Mouse (Mus musculus): Measurements from ENCODE around the gene Nelfe.
"Not testable (repeated sequence)": the region's sequence is repeated elsewhere in the genome, so short reads cannot be mapped to it uniquely, and the experiment has no call there.

Gene Nelfe

DNA sequence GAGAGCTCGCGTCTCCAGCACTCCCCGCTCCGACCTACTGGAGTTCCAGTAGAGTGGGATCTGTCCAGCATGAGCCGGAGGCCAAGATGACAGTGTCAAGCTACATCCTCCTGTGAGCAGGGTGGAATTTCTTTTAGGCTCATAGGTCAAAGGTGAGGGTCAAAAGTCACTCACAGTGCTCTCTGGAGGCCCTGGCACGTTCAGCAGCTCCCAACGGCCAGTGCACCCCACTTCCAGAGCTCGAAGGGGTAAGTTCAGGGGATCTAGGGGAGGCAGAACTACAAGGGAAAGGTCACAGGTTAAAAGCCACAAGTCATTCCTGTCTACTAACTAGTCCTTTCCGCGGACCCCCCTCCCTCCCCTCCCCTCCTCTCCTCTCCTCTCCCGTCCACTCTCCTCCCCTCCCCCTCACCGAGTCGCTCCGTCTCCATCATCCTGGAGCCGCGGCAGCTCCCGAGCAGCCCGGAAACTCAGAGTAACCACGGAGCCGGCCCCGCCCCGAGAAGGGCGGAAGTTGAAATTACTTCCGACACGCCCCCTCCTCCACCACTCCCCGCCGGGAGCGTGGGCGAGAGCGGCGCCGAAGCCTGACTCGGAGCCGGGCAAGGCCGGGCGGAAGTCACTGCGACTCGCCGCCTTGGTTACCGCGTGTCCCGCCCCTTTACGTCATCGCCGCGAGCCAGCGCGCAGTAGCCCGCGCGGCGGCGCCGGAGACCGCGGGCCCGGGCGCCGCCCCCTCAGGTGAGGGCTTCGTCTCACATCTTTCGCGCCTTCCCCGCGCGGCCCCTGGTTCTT, at the start of gene Nelfe, which contains the start of gene Skiv2l:
Gene Nelfe (plus strand): TSS at position 670 of the 795 bp plus-strand sequence.
Gene Skiv2l (minus strand): TSS at position 489 of the 795 bp plus-strand sequence.
- peak; percentile 97 for DNase-seq (ENCODE audit: low spot score)

DNA sequence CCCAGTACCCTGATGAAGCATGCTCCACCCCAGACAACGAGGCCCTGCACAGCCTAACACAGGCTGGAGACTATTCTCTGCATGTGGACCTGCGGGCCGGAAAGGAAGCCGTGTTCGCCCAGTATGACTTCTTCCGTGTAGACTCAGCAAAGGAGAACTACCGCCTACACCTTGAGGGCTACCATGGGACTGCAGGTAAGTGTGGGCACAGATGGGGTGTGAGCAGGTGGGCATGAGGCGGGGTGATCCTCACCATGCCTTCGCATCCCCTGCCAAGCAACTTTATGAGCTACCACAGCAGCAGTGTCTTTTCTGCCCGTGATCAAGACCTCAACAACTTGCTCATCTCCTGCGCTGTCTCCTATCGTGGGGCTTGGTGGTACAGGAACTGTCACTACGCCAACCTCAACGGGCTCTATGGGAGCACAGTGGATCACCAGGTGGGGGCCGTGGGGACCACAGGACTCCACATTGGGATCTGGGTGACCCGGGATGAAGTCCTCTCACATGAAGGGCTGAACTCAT, 49.3 kb upstream of the Nelfe start:
- DNase-seq (ENCODE audit: low spot score): not testable (repeated sequence)

DNA sequence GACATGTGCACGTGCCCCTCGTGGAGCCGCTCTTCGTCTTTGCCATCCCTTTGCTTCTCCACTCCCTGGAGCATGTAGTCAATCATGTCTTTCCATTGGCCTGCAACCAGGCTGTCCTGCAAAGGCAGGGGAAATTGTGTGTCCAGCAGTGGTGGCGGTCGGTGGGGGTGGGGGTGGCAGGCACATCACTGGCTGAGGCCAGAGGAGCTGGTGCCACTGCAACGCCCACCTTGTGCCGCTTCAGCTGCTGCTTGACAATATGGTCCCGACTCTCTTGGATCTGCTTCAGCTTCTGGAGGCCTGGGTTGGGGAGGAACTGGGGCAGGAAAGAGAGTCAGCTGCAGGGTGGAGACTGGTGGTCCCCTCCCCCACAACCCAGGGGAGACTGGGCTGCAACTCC, 47.4 kb upstream of the Nelfe start:
- DNase-seq (ENCODE audit: low spot score): not testable (repeated sequence)

- not testable (repeated sequence) for DNase-seq (ENCODE audit: low spot score)
Observed at GRCm38 (mm10) chr17:34803367-34803766, 46.8 kb upstream of the Nelfe start.

GRCm38 (mm10) chr17:34804301-34804700, 45.9 kb upstream of the Nelfe start, which contains the start of gene Cyp21a1:
Cyp21a1 (minus strand) TSS chr17:34804561.
- not testable (repeated sequence) for DNase-seq (ENCODE audit: low spot score)

DNA sequence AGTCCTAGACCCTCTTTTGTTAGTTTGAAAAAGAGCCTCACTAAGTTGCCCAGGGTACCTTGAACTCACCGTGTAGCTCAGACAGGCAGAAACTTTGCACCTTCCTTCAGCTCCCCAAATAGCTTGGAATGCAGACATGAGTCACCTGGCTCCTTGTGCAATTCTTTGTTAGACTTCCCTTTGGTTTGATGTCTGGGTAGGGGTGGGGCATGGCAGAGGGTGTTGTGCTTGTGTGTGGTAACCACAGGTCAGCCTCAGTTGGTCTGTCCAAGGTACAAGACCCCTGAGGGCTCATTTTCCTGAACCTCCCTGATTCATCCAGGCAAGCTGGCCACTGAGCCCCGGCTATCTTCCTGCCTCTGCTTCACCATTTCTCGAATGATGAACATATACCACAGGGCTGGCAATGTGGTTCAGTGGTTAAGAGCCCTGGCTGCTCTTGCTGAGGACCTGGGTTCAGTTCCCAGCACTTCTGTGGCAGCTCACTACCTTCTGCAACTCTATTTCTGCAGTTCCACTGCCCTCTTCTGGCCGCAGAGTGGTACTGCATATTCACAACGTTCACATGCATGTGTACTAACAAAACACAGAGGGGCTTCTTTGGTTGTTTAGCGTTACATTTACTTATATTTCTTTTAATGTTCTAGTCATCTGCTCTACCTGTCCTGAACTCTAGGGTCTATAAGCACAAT, 45.2 kb upstream of the Nelfe start:
- peak; percentile 56 for DNase-seq (ENCODE audit: low spot score)

DNA sequence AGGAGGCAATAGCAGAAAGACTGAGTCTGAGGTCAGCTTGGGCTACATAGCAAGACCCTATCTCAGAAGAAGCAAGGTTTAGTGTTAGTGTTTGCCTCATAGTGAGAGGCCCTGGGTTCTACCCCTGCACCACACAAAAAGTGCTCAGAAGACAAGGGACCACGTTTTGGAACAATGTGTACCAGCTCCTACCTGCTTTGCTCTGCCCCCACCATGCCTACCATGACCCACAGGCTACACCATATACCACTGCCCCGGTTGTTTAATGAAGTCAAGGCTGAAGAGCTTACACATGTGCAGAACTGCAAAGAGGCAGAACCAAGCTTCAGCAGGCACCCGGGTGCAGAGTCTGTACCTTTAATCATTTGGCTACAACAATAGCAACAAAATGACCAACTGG, 43.0 kb upstream of the Nelfe start:
- DNase-seq (ENCODE audit: low spot score): no peak

- DNase-seq (ENCODE audit: low spot score): no peak
Observed at GRCm38 (mm10) chr17:34808599-34809205, 41.5 kb upstream of the Nelfe start.

GRCm38 (mm10) chr17:34810411-34810810, 39.8 kb upstream of the Nelfe start:
- DNase-seq (ENCODE audit: low spot score): not testable (repeated sequence)

GRCm38 (mm10) chr17:34810811-34811210, 39.4 kb upstream of the Nelfe start:
- not testable (repeated sequence) for DNase-seq (ENCODE audit: low spot score)

GRCm38 (mm10) chr17:34811275-34811674, 38.9 kb upstream of the Nelfe start:
- DNase-seq (ENCODE audit: low spot score): no peak

DNA sequence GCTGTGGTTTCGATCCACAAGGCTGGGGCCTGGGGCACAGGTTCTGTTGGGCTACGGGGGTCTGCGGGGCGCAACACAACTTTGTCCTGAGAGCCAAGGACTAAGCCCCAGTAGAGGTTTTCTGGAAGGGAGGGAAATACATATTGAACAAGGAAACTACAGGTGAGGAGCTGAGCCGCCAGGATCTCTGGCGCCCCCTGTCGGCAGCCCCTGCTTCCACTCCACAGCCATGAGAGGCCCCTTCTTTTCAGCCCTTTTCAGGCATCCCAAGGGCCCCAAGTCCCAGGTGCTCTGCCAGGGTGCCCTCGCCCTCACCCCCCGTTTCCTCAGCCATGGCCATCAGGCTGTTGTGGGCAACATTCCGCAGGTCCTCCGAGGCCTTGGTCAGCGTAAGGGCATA, 36.4 kb upstream of the Nelfe start:
- DNase-seq (ENCODE audit: low spot score): not testable (repeated sequence)

- no peak for DNase-seq (ENCODE audit: low spot score)
Observed at GRCm38 (mm10) chr17:34814818-34815370, 35.3 kb upstream of the Nelfe start.

DNA sequence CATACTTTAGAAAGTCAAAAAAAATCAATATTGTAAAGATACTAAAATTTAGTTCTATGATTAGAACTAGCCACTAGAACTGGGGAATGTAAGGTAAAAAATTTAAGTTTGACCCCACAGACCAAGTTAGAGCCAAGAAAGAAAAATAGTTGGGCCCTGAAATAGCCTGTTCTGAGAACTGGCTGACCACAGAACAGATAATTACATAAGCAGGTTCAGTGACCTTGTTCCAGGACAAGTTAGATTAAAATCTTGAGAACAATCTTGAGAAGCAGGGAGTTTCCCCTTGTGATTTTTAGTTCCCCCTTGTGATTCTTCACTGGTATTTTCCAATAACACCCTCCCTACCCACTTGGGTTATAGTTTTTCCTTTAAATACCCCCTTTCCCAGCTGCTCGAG, 19.4 kb upstream of the Nelfe start:
- not testable (repeated sequence) for DNase-seq (ENCODE audit: low spot score)

DNA sequence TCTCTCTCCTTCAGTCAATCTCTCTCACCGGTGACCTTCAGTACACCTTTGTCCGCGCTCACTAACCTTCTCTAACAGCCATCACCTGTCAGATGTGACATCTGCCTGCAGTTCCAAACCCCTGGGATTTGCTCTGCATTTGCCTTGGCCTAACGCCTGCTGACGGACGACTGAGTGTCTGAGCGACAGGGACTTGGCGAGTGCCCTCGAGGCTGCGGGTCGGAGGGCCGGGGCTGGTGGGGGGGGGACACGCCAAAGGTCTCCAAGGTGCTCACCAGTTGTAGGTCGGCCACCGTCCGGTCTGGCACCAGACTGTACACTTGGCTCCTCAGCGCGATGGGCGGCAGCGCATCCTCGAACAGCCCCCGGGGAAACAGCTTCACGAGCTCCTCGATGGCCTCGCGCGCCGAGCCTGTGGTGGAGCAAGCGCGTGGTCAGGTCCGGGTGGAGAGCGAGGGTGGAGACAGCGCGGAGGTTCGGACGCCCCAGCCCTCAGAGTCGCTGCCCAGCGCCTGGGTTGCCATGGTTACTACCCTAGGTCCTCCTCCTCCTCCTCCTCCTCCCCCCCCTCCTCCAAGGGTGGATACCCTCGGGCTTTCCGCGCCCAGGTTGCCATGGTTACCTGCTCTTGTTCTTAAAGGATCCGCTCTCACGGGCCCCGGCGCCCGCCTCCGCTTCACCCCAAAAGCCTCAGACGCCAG, 13.9 kb upstream of the Nelfe start:
- DNase-seq (ENCODE audit: low spot score): no peak

- peak; percentile 96 for DNase-seq (ENCODE audit: low spot score)
Observed at GRCm38 (mm10) chr17:34836856-34837221, 13.4 kb upstream of the Nelfe start, which contains the start of the genes Stk19 and Dxo. Stk19 (minus strand) TSS chr17:34836945. Dxo (plus strand) TSS chr17:34837019.

DNA sequence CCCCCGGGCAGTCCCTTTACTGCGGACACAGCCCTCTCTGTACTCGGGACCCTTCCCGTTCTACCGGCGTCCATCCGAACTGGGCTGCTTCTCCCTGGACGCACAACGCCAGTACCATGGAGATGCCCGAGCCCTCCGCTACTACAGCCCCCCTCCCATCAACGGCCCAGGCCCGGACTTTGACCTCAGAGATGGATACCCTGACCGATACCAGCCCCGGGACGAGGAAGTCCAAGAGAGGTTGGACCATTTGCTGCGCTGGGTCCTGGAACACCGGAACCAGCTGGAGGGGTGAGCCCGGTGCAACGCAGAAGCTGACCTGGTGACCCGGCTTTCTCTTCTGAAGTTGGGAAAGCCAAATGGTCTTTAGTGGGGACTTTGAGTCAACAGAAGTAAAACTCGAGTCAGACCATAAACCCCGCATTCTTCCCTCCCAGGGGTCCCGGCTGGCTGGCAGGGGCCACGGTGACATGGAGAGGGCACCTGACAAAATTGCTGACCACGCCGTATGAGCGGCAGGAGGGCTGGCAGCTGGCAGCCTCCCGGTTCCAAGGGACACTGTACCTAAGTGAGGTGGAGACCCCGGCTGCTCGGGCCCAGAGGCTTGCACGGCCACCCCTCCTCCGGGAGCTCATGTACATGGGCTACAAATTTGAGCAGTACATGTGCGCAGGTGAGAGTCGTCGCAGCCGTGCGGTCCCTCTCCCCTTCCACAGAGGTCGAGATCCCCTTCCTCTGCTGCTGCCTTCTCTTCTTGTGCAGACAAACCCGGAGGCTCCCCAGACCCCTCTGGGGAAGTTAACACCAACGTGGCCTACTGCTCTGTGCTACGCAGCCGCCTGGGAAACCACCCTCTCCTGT, 12.5 kb upstream of the Nelfe start:
- DNase-seq (ENCODE audit: low spot score): no peak

DNA sequence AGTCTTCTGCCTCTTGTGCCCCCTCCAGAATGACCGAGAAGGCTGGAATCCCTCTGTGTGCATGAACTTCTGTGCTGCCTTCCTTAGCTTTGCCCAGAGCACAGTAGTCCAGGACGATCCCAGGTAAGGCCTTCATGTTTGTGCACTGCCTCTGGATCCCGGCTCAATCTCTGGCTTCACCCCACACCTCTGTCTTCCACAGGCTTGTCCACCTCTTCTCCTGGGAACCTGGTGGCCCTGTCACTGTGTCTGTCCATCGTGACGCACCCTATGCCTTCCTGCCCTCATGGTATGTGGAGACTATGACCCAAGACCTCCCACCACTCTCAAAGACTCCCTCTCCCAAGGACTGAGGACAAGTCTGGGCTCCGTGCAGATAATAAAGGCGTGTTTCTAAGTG, 11.4 kb upstream of the Nelfe start:
- DNase-seq (ENCODE audit: low spot score): no peak

DNA sequence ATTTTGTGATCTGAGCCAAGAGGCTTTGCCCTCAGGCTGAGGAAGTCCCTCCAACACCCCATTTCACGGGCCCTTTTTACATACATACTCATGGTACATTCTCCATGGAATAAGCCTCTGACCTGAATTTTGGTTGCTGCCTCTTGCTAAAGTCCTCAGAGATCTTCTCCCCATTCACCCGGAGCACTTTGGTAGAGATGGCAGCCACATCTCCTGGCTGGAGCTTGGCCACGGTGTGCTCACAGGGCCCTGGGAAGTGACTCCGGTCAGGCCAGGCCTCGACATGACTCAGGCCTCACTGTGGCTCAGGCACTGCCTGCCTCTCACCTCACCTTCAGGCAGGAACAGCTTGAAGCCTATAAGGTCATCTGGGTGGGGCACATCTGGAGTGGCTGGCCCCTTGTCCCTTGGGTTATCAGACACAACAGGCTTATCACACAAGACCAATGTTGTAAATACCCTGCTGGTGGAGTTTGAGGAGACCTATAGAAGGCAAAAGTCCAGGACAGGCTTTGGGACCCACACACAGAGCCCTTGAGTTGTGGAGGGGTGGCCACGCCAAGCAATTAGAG, 9.4 kb upstream of the Nelfe start:
- DNase-seq (ENCODE audit: low spot score): no peak

DNA sequence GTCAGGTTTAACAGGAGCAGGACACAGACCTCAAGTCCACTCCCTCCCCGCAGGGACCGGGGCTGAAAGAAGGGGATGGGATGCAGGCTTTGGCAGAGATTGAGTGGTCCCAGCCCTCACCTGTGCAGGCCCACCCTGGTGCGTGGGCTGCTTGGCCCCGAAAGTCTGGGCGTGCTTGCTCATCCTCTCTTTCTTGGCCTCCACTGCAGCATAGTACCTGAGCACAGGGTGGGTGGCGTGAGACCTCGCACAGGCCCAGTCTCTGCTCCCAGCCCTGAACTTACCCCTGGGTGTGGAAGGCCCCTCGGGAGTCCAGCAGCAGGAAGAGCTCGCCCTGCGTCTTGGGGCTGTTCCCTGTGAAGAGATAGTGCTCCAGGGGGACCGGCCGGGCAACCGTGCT, 5.3 kb upstream of the Nelfe start:
- no peak for DNase-seq (ENCODE audit: low spot score)

Data from testis, postnatal 14 days (tissue).